Mouse (Mus musculus) liver, adult 2 months (tissue): ENCODE data around the gene Spin4.

Source experiments
- CTCF ChIP-seq: fragments of 200-500 bp; IDR thresholded peaks from 2 replicates; pipeline ENCODE4 v1.5.1; 2011; ENCODE audit warnings: low read depth, low read length, control low read depth
- POLR2A ChIP-seq: fragments of 200-500 bp; IDR thresholded peaks from 2 replicates; pipeline ENCODE4 v1.6.1; 2011; ENCODE audit warnings: low read length, control low read depth; ENCODE audit not compliant: insufficient read depth; ENCODE audit errors: extremely low read depth

GRCm38 (mm10) chrX:94990903-94991302, 35.6 kb downstream of the Spin4 start:
- TF ChIP-seq CTCF (no peak), POLR2A (no peak)
